Mouse (Mus musculus) ES-E14 (cell line): ENCODE measurements around the gene Nipa2. TPM values are rescaled to one million over a fixed set of nuclear protein-coding genes. Genes with fewer than 3 reads are reported as not detected.

Experiments
- DNase-seq: peaks from one replicate; pipeline ENCODE4 v3.0.0-alpha.2; 2013; ENCODE audit warnings: low read depth, low spot score
- H3K27ac ChIP-seq: 2 replicates; pipeline ENCODE4 v1.5.1; 2012; ENCODE audit warnings: low read depth, mild to moderate bottlenecking, low read length, moderate library complexity, mixed read lengths; ENCODE audit not compliant: poor library complexity, insufficient read depth, severe bottlenecking
- H3K36me3 ChIP-seq: 2 replicates; pipeline ENCODE4 v1.6.1; 2012; ENCODE audit warnings: mild to moderate bottlenecking, low read length, moderate library complexity, mixed read lengths; ENCODE audit not compliant: control insufficient read depth, poor library complexity, insufficient read depth, severe bottlenecking
- H3K4me1 ChIP-seq, 2 experiments: fragments of 150-350 bp in 1 of 2; sonication (generic) in 1 of 2; 2 replicates each; pipeline ENCODE4 v1.6.1; 2012; ENCODE audit warnings: low read length in 2 of 2, mild to moderate bottlenecking in 1 of 2, mixed read lengths in 1 of 2; ENCODE audit not compliant: control insufficient read depth in 2 of 2, insufficient read depth in 2 of 2, poor library complexity in 1 of 2
- H3K4me3 ChIP-seq, 2 experiments: fragments of 150-350 bp in 1 of 2; sonication (generic) in 1 of 2; 2 replicates each; pipeline ENCODE4 v1.5.1; 2012; ENCODE audit warnings: low read length in 2 of 2, low read depth in 1 of 2, mild to moderate bottlenecking in 1 of 2, mixed read lengths in 1 of 2; ENCODE audit not compliant: insufficient read depth in 1 of 2, poor library complexity in 1 of 2, severe bottlenecking in 1 of 2
- H3K9ac ChIP-seq: 2 replicates; pipeline ENCODE4 v1.6.1; 2012; ENCODE audit warnings: low read depth, mild to moderate bottlenecking, low read length, mixed read lengths; ENCODE audit not compliant: poor library complexity, insufficient read depth, severe bottlenecking
- H3K9me3 ChIP-seq: fragments of 150-350 bp; sonication (generic); 2 replicates; pipeline ENCODE4 v1.6.1; 2012; ENCODE audit warnings: low read depth, mild to moderate bottlenecking, low read length; ENCODE audit not compliant: control insufficient read depth, insufficient read depth
- CHD2 ChIP-seq: IDR thresholded peaks from 2 replicates; pipeline ENCODE4 v1.6.1; 2014; ENCODE audit warnings: mild to moderate bottlenecking, low read depth, low read length, inconsistent platforms
- HCFC1 ChIP-seq: IDR thresholded peaks from 2 replicates; pipeline ENCODE4 v1.6.1; 2012; ENCODE audit warnings: low read length, inconsistent platforms, borderline replicate concordance; ENCODE audit not compliant: insufficient read depth
- MAFK ChIP-seq: IDR thresholded peaks from 2 replicates; pipeline ENCODE4 v1.6.1; 2014; ENCODE audit warnings: mild to moderate bottlenecking, low read depth, low read length, inconsistent platforms; ENCODE audit not compliant: insufficient read depth
- ZC3H11A ChIP-seq: IDR thresholded peaks from 2 replicates; pipeline ENCODE4 v1.6.1; 2012; ENCODE audit warnings: low read depth, mild to moderate bottlenecking, inconsistent platforms, low read length, borderline replicate concordance
- ZNF384 ChIP-seq: IDR thresholded peaks from 2 replicates; pipeline ENCODE4 v1.6.1; 2012; ENCODE audit warnings: low read depth, low read length, inconsistent platforms
- in situ Hi-C, 2 experiments: fragments of 600-800 bp; cut with MboI; formaldehyde crosslinking; loops; one replicate each; pipeline ENCODE4 v1.15.1; 2025; ENCODE audit warnings: low sequenced_read_pairs in 2 of 2, inconsistent platforms in 1 of 2; ENCODE audit not compliant: unreplicated experiment in 2 of 2
- total RNA-seq: library from RNA; depleted of rRNA; stranded (reverse); fragments of 300-350 nt; gene quantifications from 2 replicates; pipeline ENCODE4 v1.2.3, GENCODE M21; 2012

Gene Nipa2
- total RNA-seq, 1 experiment: 69.2 TPM

GRCm38 (mm10) chr7:55983107-55983506, 20.8 kb upstream of the Nipa2 start:
- Histone ChIP-seq H3K27ac (no peak overlapping the region), H3K4me1 (no peaks in the 10 kb centered on the region; a peak in 1 of 4 replicates), H3K36me3 (no peaks in the 10 kb centered on the region), H3K9ac (no peak overlapping the region), H3K9me3 (no peaks in the 10 kb centered on the region), H3K4me3 (no peak overlapping the region)
- TF ChIP-seq ZNF384: no peak
- in situ Hi-C loops: no loop called here
- DNase-seq: no peak

- Histone ChIP-seq H3K9ac (no peak overlapping the region), H3K36me3 (no peaks in the 10 kb centered on the region), H3K9me3 (no peaks in the 10 kb centered on the region), H3K4me1 (no peaks in the 10 kb centered on the region; a peak in 1 of 4 replicates), H3K27ac (no peak overlapping the region), H3K4me3 (no peak overlapping the region)
- TF ChIP-seq HCFC1 (no peak), MAFK (no peak), CHD2 (no peak), ZC3H11A (no peak), ZNF384 (no peak)
- in situ Hi-C loops: no loop called here
- DNase-seq: no peak
These were observed 19.9 kb upstream of the Nipa2 start for GRCm38 (mm10) chr7:55982010-55982700.

- Histone ChIP-seq H3K4me3 (no peak overlapping the region), H3K36me3 (no peaks in the 10 kb centered on the region), H3K27ac (no peak overlapping the region), H3K4me1 (no peaks in the 10 kb centered on the region; a peak in 1 of 4 replicates), H3K9ac (no peak overlapping the region), H3K9me3 (no peaks in the 10 kb centered on the region)
- in situ Hi-C loops: no loop called here
- no peak for TF ChIP-seq MAFK
- TF ChIP-seq CHD2: no peak
- TF ChIP-seq ZC3H11A: no peak
- no peak for TF ChIP-seq ZNF384
- DNase-seq: no peak
These were observed 19.2 kb upstream of the Nipa2 start for GRCm38 (mm10) chr7:55981511-55981910.

- Histone ChIP-seq H3K9me3 (no peaks in the 10 kb centered on the region), H3K4me3 (no peak overlapping the region), H3K36me3 (no peaks in the 10 kb centered on the region), H3K27ac (no peak overlapping the region), H3K9ac (no peak overlapping the region), H3K4me1 (no peaks in the 10 kb centered on the region)
- in situ Hi-C loops: no loop called here
- TF ChIP-seq ZC3H11A: 0 out of 2 replicates have a peak, but pooled peaks have one; percentile 25
- no peak for TF ChIP-seq CHD2
- TF ChIP-seq MAFK: no peak
- TF ChIP-seq ZNF384: no peak
- DNase-seq: no peak
These were observed 12.2 kb upstream of the Nipa2 start for GRCm38 (mm10) chr7:55974429-55974828.

- in situ Hi-C loops: no loop called here
These were observed 7.1 kb upstream of the Nipa2 start for GRCm38 (mm10) chr7:55969415-55969814.

More at GRCm38 (mm10) chr7:55969415-55969814, 7.1 kb upstream of the Nipa2 start:
- Histone ChIP-seq H3K27ac (no peak overlapping the region), H3K36me3 (no peaks in the 10 kb centered on the region), H3K4me3 (no peak overlapping the region), H3K9me3 (no peaks in the 10 kb centered on the region), H3K9ac (no peak overlapping the region), H3K4me1 (peaks cover 5 to 8% of the 10 kb centered on the region in 2 experiments; a peak in 2 of 4 replicates)
- TF ChIP-seq HCFC1 (no peak), CHD2 (no peak), ZC3H11A (no peak), MAFK (no peak)
- DNase-seq: no peak
